Mouse (Mus musculus) thymus, adult 2 months (tissue): Measurements from ENCODE around the gene Chd6. TPM values are rescaled to one million over a fixed set of nuclear protein-coding genes. Genes with fewer than 3 reads are reported as not detected.

ENCODE experiments used
- DNase-seq: peaks from one replicate; pipeline ENCODE4 v3.0.0; 2021
- H3K27ac ChIP-seq: fragments of 200-500 bp; 2 replicates; pipeline ENCODE4 v1.5.1; 2012; ENCODE audit warnings: low read length, control low read depth; ENCODE audit not compliant: control insufficient read depth, insufficient read depth
- H3K27me3 ChIP-seq: fragments of 200-500 bp; 2 replicates; pipeline ENCODE4 v1.6.1; 2012; ENCODE audit warnings: mild to moderate bottlenecking, low read length, moderate library complexity, mixed read lengths; ENCODE audit not compliant: control insufficient read depth, insufficient read depth
- H3K36me3 ChIP-seq: fragments of 200-500 bp; 2 replicates; pipeline ENCODE4 v1.6.1; 2012; ENCODE audit warnings: mild to moderate bottlenecking, low read length, moderate library complexity; ENCODE audit not compliant: control insufficient read depth, insufficient read depth
- H3K4me1 ChIP-seq: fragments of 200-500 bp; replicated peaks from 2 replicates; pipeline ENCODE4 v1.6.1; 2012; ENCODE audit warnings: low read length; ENCODE audit not compliant: control insufficient read depth, insufficient read depth
- H3K4me3 ChIP-seq: fragments of 200-500 bp; 2 replicates; pipeline ENCODE4 v1.5.1; 2012; ENCODE audit warnings: mild to moderate bottlenecking, low read length, control low read depth, moderate library complexity; ENCODE audit not compliant: control insufficient read depth, insufficient read depth
- CTCF ChIP-seq: fragments of 200-500 bp; IDR thresholded peaks from 2 replicates; pipeline ENCODE4 v1.5.1; 2012; ENCODE audit warnings: mild to moderate bottlenecking, control low read depth, low read length, moderate library complexity, borderline replicate concordance; ENCODE audit not compliant: control insufficient read depth, poor library complexity, insufficient read depth; ENCODE audit errors: extremely low read depth
- POLR2A ChIP-seq: fragments of 200-500 bp; IDR thresholded peaks from 2 replicates; pipeline ENCODE4 v1.6.1; 2012; ENCODE audit warnings: mild to moderate bottlenecking, low read length, control low read depth, moderate library complexity; ENCODE audit not compliant: control insufficient read depth, poor library complexity, insufficient read depth; ENCODE audit errors: extremely low read depth
- WGBS: fragments of 180-500 bp; shearing (Covaris S2); methylation state at CpG from one replicate; pipeline ENCODE4 v1.1.7; 2018; 5-methylcytosine and 5-hydroxymethylcytosine counted together
- polyA plus RNA-seq: library from polyadenylated mRNA; depleted of rRNA; stranded (reverse); fragments of >200 nt; gene quantifications from 2 replicates; pipeline ENCODE4 v1.2.3, GENCODE M21; 2012

Chd6 gene
- polyA plus RNA-seq, 1 experiment: 28.5 TPM

GRCm38 (mm10) chr2:160918930-160919215 is 190.0 kb downstream of the Chd6 start:
- WGBS: 95% methylated on average over 2 of the region's 2 CpGs
- no peak for DNase-seq
- H3K4me3 ChIP-seq: no peak overlapping the region
- H3K4me1 ChIP-seq: no peaks in the 10 kb centered on the region
- H3K27me3 ChIP-seq: no peaks in the 10 kb centered on the region
- H3K36me3 ChIP-seq: no peaks in the 10 kb centered on the region
- H3K27ac ChIP-seq: no peak overlapping the region
- TF ChIP-seq POLR2A (no peak), CTCF (no peak)

DNA sequence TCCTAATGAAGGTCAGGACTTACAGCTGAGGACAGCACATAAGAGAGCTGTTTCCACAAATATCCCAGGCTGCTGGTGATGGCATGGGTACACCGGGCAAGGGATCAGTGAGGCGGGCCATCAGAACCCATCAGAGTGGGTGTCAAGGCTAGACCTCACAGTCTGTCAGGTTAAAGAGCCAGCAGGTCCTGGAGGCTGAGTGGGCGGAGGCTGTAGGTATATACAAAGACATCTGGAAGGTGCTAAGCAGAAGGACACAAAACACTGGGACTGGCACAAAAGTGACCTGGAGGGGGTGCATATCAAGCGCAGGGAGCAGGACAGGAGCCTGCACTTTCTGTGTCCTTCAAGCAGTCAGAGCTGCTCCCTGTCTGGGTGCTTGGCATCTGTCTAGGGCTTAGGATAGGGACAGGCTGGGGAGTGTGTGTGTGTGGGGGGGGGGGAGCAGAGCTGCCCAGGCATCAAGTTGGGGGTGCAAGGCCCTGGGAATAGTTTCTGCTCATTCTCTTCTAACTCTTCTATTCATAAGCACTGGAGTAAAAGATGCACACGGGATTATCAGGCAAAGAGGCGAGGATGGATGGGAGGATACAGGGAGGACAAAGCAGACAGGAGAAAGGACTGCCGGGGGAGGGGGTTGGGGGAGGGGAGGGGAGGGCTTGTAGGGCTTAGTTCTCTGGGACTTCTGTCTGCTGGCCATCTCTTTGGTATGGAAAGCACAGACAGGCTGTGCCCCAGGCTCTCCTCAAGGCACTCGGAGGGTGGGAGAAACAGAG is 190.5 kb downstream of the Chd6 start:
- H3K36me3 ChIP-seq: no peaks in the 10 kb centered on the region
- H3K27ac ChIP-seq: no peak overlapping the region
- TF ChIP-seq POLR2A (no peak), CTCF (no peak)
- H3K27me3 ChIP-seq: no peaks in the 10 kb centered on the region
- H3K4me3 ChIP-seq: no peak overlapping the region
- H3K4me1 ChIP-seq: no peaks in the 10 kb centered on the region
- WGBS: 78% methylated on average over 8 of the region's 8 CpGs
- DNase-seq: no peak

GRCm38 (mm10) chr2:160917313-160917712 is 191.6 kb downstream of the Chd6 start:
- no peak for DNase-seq
- no peak for TF ChIP-seq POLR2A
- TF ChIP-seq CTCF: no peak
- WGBS: 94% methylated on average over 3 of the region's 3 CpGs
- Histone ChIP-seq H3K4me1 (no peaks in the 10 kb centered on the region), H3K27ac (no peak overlapping the region), H3K27me3 (peaks cover 2% of the 10 kb centered on the region; the same call in 1 of the 2 replicates), H3K4me3 (no peak overlapping the region), H3K36me3 (no peaks in the 10 kb centered on the region)

DNA sequence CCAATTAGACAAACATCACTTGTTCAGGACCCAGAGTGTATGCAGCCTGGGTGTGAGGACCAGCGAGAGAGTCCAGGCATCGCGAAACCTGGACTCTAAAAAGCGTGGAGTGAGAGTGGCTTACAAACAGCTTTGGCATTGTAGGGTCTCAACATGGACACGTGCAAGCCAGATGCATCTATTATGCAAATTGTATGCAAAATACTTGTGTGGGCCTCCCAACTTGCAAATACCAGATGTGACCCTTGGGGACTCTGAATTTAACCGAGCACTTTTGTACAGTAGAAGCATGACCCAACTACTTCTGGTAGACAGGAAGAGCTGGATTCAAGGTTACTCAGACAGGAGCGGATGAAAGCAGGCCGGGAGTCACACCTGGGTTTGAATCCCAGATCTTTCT is 192.2 kb downstream of the Chd6 start:
- Histone ChIP-seq H3K27ac (no peak overlapping the region), H3K36me3 (no peaks in the 10 kb centered on the region), H3K4me1 (no peaks in the 10 kb centered on the region), H3K4me3 (no peak overlapping the region), H3K27me3 (peaks cover 3% of the 10 kb centered on the region; the same call in 1 of the 2 replicates)
- no peak for DNase-seq
- 87% methylated on average over 8 of the region's 8 CpGs for WGBS
- TF ChIP-seq POLR2A: no peak
- no peak for TF ChIP-seq CTCF

DNA sequence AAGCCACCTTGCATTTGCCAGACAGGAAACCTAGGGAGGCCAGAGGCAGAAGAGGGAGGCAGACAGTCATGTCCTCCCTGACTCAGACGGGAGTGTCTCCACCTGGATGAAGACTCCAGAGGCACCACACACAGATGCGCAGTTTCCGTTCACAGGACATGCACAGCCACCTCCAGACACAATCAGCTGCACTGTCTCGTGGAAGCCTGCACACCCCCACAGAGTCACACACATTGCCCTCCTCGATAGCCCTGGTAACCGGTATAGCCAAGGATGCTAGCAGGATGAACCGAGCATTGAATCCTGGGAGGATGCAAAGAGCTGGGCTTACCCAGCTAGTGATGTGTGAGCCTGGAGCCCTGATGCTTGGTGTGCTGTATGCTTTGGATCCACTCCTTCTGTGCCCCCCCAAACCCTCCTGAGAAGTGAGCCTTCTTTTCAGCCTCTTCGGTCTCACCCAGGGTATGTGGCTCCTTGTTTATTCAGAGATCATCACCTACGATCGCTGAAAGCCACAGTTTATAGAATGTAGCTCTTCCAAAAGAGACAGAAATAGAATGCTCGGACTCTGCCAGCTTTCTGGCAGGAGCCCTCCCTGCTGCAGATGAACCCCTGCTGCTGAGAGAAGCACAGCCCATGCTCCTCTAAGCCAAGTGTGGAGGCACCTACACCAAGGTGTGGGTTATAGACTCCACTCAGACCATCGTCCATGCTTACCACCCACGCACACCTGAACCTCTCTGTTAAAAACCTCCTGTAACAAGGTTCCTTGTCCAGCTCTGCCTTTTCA is 192.9 kb downstream of the Chd6 start:
- TF ChIP-seq CTCF (no peak), POLR2A (no peak)
- Histone ChIP-seq H3K27me3 (peaks cover 10% of the 10 kb centered on the region), H3K4me1 (no peaks in the 10 kb centered on the region), H3K27ac (no peak overlapping the region), H3K36me3 (no peaks in the 10 kb centered on the region), H3K4me3 (no peak overlapping the region)
- WGBS: 92% methylated on average over 13 of the region's 13 CpGs
- DNase-seq: no peak

DNA sequence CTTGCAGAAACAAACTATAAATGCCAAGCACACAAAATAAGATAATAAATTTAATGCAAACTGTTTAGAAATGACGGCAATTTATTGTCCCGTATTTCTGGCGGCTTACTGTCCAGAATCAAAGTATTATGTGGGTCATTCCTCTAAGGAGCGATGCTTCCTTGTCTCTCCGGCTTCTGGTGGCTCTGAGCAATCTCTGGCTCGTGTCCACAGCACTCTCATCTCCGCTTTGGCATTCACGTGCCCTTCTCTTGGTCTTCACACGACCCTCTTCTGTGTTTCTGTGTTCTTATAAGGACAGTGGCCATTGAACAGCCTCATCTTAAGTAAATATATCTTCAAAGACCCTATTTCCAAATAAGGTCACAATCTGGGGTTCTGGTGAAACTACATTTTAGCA is 194.2 kb downstream of the Chd6 start:
- no peak for TF ChIP-seq POLR2A
- no peak for TF ChIP-seq CTCF
- no peaks in the 10 kb centered on the region for H3K4me1 ChIP-seq
- WGBS: 84% methylated on average over 9 of the region's 9 CpGs
- no peak for DNase-seq
- H3K4me3 ChIP-seq: no peak overlapping the region
- no peaks in the 10 kb centered on the region for H3K36me3 ChIP-seq
- no peak overlapping the region for H3K27ac ChIP-seq
- peaks cover 11% of the 10 kb centered on the region for H3K27me3 ChIP-seq
